Mouse (Mus musculus) neural tube, postnatal 0 days (tissue): ENCODE results near the gene Rbm42. TPM values are rescaled to one million over a fixed set of nuclear protein-coding genes. Genes with fewer than 3 reads are reported as not detected.

Source experiments
- polyA plus RNA-seq: library from polyadenylated mRNA; unstranded; fragments of >200 nt; fragmentation: Nextera tagmentation; extraction: Ambion mirVana; gene quantifications from 2 replicates; pipeline ENCODE4 v1.2.1, GENCODE M21; 2015

Rbm42 gene
- 120 and 125 TPM in 2 replicates for polyA plus RNA-seq

GRCm38 (mm10) chr7:30649591-30650540, at the start of gene Rbm42:
TSS of gene Rbm42 (minus strand) at chr7:30650317.

GRCm38 (mm10) chr7:30698589-30698988, 48.5 kb upstream of the Rbm42 start, which contains the start of gene 2200002J24Rik:
TSS of gene 2200002J24Rik (plus strand) at chr7:30698926.

GRCm38 (mm10) chr7:30671480-30671879, 21.4 kb upstream of the Rbm42 start, which contains the start of gene Pmis2:
TSS of gene Pmis2 (minus strand) at chr7:30671605.

GRCm38 (mm10) chr7:30664529-30665200, 14.5 kb upstream of the Rbm42 start, which contains the start of gene Haus5:
TSS of gene Haus5 (minus strand) at chr7:30664994.

GRCm38 (mm10) chr7:30635752-30636151, 14.4 kb downstream of the Rbm42 start, which contains the start of gene Etv2:
TSS of gene Etv2 (minus strand) at chr7:30635852.

DNA sequence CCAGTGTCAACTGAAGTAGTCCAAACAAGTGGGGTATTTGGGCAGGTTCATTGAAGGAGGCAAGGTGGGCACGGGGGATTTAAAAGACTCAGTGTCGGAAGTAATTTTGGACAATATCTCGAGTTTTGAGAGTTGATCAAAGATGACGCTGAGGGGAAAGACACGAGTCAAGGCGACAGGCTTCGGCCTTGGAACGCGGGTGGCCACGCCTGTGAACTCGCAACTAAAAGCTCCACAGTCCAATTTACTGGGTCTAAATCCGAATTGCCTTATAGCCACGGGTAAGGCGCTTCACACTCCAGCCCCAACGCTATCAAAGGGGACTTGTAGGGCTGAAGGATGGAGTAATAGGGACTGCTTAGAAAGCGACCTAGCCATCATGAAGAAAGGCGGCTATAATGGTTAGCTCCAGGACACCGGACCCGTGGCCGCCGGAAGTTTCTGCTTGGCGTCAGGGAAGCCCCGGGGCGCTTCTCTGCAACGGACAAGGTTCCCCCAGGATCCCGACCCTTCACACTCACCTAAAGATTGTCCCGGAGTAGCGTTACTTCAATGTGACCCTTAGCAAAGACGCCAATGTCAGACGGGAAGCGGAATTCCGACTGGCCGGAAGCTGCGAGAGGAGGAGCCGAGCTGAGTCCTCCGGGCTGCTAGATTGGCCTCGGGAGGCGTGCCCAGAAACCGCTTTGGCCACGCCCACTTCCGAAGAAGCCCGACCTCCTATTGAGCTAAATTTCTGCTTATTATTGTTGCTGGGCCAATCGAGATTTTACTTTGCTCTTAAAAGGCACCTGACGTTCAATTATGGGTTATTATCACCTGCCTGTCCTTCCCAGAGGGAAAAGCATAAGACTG, 24.4 kb downstream of the Rbm42 start, which contains the start of gene Cox6b1:
TSS of gene Cox6b1 (minus strand) at position 622 of the 855 bp plus-strand sequence.

DNA sequence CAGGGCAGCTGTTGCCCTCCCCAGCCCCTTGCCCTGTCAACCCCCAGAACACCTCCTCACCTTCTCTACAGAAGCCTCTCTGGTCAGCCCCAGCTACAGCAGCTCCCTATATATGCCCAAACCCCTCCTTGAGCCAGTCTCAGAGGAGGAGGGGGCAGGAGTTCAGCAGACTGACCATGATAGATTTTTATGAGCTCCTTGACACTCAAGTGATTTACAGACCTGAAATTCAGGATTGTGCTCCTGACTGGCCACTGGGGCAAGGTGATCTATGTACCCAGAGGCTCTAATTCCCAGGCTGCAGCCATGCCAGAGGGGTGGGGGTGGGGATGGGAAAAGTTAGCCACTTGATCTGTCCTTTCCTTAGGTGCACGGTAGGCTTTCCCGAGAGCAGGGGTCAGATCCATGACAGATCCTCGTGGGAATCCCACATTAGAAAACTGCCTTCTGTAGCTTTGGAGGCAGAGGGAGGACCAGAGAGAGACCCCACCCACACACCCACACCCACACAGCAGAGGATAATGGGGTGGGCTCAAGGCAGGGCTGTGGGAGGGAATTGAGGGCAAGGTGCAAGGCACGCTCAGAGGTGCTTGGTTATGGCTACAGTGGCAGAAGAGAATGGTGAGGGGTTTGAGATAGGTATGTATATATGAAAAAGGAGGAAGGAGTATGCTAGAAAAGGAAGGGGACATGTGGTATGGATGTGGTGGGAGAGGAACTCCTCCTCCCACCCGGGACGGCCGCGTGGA, 37.3 kb downstream of the Rbm42 start, which contains the start of gene Upk1a:
TSS of gene Upk1a (minus strand) at position 194 of the 749 bp plus-strand sequence.

DNA sequence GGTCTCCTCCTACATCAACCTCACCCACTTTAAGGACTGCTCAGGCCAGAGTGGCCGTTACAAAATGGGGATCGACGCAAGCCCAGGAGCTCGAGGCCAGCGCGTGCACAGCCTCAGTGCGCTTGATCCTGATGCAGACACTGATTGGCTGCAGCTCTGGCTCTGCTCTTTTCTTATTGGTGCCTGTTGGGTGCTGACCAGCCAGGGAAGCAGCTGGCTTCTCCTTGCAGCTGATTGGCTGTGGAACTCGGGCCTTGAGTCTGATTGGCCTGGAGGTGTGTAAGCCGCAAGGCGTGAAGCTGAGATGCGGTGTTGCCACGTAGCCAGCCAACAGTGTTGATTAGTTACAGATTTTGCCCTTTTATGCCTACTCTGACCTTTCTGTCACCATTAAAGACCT, 51.3 kb downstream of the Rbm42 start, which contains the start of gene Zbtb32:
TSS of gene Zbtb32 (minus strand) at position 124 of the 400 bp plus-strand sequence.

Other genes with a start within 250 kb of the Rbm42 start
- gene Tyrobp, start 236.6 kb downstream of the Rbm42 start, polyA plus RNA-seq, result 65.9 and 77.3 TPM in 2 replicates
- gene Hcst, start 230.5 kb downstream of the Rbm42 start, polyA plus RNA-seq, result 0.81 and 1.1 TPM in 2 replicates
- gene Nfkbid, start 228.6 kb downstream of the Rbm42 start, polyA plus RNA-seq, result 2.8 and 3.3 TPM in 2 replicates
- gene Aplp1, start 204.8 kb downstream of the Rbm42 start, polyA plus RNA-seq, result 663 and 695 TPM in 2 replicates
- gene Kirrel2, start 192.6 kb downstream of the Rbm42 start, polyA plus RNA-seq, result 0.46 and 0.90 TPM in 2 replicates
- 0.06 and 0.13 TPM in 2 replicates for gene Nphs1, start 192.0 kb downstream of the Rbm42 start, polyA plus RNA-seq
- 0.43 TPM in 1 of 2 replicates, not detected in the other for gene Prodh2, start 156.7 kb downstream of the Rbm42 start, polyA plus RNA-seq
- 45.5 and 62.8 TPM in 2 replicates for gene Arhgap33, start 115.3 kb downstream of the Rbm42 start, polyA plus RNA-seq
- gene Hspb6, start 98.1 kb downstream of the Rbm42 start, polyA plus RNA-seq, result 19.0 and 20.8 TPM in 2 replicates
- gene Proser3, start 98.0 kb downstream of the Rbm42 start, polyA plus RNA-seq, result 3.0 and 4.7 TPM in 2 replicates
- 51.7 and 55.9 TPM in 2 replicates for gene Lin37, start 90.5 kb downstream of the Rbm42 start, polyA plus RNA-seq
- gene U2af1l4, start 87.0 kb downstream of the Rbm42 start, polyA plus RNA-seq, result 102 and 106 TPM in 2 replicates
- 6.7 and 8.0 TPM in 2 replicates for gene Gm49396, start 87.0 kb downstream of the Rbm42 start, polyA plus RNA-seq
- 161 and 167 TPM in 2 replicates for gene Psenen, start 86.7 kb downstream of the Rbm42 start, polyA plus RNA-seq
- 1.6 and 4.3 TPM in 2 replicates for gene Igflr1, start 84.9 kb downstream of the Rbm42 start, polyA plus RNA-seq
- 5.3 and 8.5 TPM in 2 replicates for gene Kmt2b, start 61.6 kb downstream of the Rbm42 start, polyA plus RNA-seq
- 0.20 and 0.44 TPM in 2 replicates for gene Zbtb32, start 51.4 kb downstream of the Rbm42 start, polyA plus RNA-seq
- 0.31 and 0.53 TPM in 2 replicates for gene Upk1a, start 37.5 kb downstream of the Rbm42 start, polyA plus RNA-seq
- 1,537 and 1,621 TPM in 2 replicates for gene Cox6b1, start 24.2 kb downstream of the Rbm42 start, polyA plus RNA-seq
- 0.14 TPM in 1 of 2 replicates, not detected in the other for gene Etv2, start 14.5 kb downstream of the Rbm42 start, polyA plus RNA-seq
- 16.8 and 18.2 TPM in 2 replicates for gene Haus5, start 14.7 kb upstream of the Rbm42 start, polyA plus RNA-seq
- gene Pmis2, start 21.3 kb upstream of the Rbm42 start, polyA plus RNA-seq, result not detected in 2 replicates
- not detected in 2 replicates for gene 2200002J24Rik, start 48.6 kb upstream of the Rbm42 start, polyA plus RNA-seq
- gene Atp4a, start 61.9 kb upstream of the Rbm42 start, polyA plus RNA-seq, result 6.1 and 6.3 TPM in 2 replicates
- 359 and 361 TPM in 2 replicates for gene Tmem147, start 79.2 kb upstream of the Rbm42 start, polyA plus RNA-seq
- gene Gapdhs, start 93.4 kb upstream of the Rbm42 start, polyA plus RNA-seq, result 0.43 and 0.98 TPM in 2 replicates
- gene Sbsn, start 101.2 kb upstream of the Rbm42 start, polyA plus RNA-seq, result 3.3 and 3.7 TPM in 2 replicates
- 5.9 and 7.8 TPM in 2 replicates for gene Dmkn, start 113.4 kb upstream of the Rbm42 start, polyA plus RNA-seq
- 7.9 and 15.2 TPM in 2 replicates for gene Krtdap, start 137.6 kb upstream of the Rbm42 start, polyA plus RNA-seq
- gene Ffar2, start 173.5 kb upstream of the Rbm42 start, polyA plus RNA-seq, result 0.37 TPM in 1 of 2 replicates, not detected in the other
- gene Ffar3, start 205.9 kb upstream of the Rbm42 start, polyA plus RNA-seq, result not detected in 2 replicates
- gene Ffar1, start 211.2 kb upstream of the Rbm42 start, polyA plus RNA-seq, result not detected in 2 replicates
- 0.05 TPM in 1 of 2 replicates, not detected in the other for gene Cd22, start 230.0 kb upstream of the Rbm42 start, polyA plus RNA-seq